Mouse (Mus musculus) kidney, adult 2 months (tissue): ENCODE data around the gene Hist1h3g.
"Not testable (repeated sequence)": the region's sequence is repeated elsewhere in the genome, so short reads cannot be mapped to it uniquely, and the experiment has no call there.

Source experiments
- CTCF ChIP-seq: fragments of 200-500 bp; conservative IDR thresholded peaks from 2 replicates; pipeline ENCODE4 v1.5.1; 2011; ENCODE audit warnings: low read depth, mild to moderate bottlenecking, control low read depth, low read length, moderate library complexity, mixed read lengths; ENCODE audit not compliant: insufficient read depth, insufficient read length
- POLR2A ChIP-seq: fragments of 200-500 bp; IDR thresholded peaks from one replicate; pipeline ENCODE4 v1.6.1; 2011; ENCODE audit warnings: low read depth, low read length, control low read depth

- not testable (repeated sequence) for TF ChIP-seq POLR2A, CTCF
These were observed 35.2 kb downstream of the Hist1h3g start for GRCm38 (mm10) chr13:23570261-23571021.
